Comparison of ENCODE assay signal across 9 mouse cellular contexts in the genomic region with DNA sequence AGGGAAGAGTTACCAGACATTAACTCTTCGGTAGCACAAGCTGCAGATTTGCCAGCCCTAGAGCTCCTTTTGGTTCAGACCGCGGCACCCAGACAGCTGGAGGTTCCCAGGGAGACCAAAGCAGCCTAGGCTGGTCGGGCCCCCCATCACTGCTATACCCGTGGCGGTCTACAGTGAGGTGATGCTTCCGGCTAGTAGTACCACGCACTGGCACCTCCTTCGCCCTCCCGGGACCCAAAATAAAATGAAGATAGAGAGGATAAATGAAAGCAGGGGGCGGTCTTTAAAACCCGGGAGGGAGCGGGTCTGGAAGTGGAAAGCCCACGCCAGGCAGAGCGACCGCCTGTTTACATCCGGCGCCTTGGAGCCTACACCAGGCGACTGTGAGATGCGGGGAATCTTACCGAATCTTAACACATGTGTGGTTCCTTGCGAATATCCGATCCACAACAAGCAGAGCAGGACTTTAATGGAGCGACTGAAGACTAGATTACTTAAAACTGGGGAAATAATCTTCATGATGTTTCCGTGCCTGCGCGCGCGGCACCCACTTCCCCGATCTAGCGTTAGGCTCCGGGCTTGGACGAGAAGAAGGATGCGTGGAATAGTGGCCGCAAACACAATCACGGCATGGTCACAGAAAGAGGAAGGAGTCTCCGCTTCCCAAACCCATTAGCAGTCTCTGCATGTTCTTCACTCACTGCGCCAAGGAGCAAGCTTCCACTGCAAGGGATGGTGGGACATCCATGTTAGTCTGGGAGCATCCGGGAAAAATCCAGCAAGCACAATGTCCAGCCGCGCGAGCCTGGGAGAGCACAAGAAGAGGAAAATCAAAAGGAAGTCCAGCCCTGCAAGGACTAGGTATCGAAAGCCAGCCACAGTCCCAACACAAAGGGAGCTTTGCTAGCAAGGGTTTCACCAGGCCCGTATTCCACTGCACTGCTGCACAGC. TPM values are rescaled to one million over a fixed set of nuclear protein-coding genes. Genes with fewer than 3 reads are reported as not detected.
A peak's percentile ranks its signal among the peaks of the same experiment; 100 is the strongest.
DNase-seq lines count a peak whose midpoint lies in the region; ATAC-seq and TF ChIP-seq lines count a peak whose summit lies in the region.
"Had no signal": no experiment of that assay in that cellular context is flagged by ENCODE, and none has a peak within 500 bp of the region (broad histone marks: within the 10 kb centered on the region; RNA-seq: fewer than 3 reads in every experiment).

No protein-coding gene starts in this region.

- no peaks in the 10 kb centered on the region for H3K36me3 ChIP-seq in heart, embryonic 11.5 days (ENCODE audit: control insufficient read depth, insufficient read depth, low read length)
- no peaks in the 10 kb centered on the region for H3K36me3 ChIP-seq in midbrain, embryonic 16.5 days (ENCODE audit: control insufficient read depth, insufficient read depth, low read length)

- DNase-seq in layer of hippocampus, adult 11-12 months (ENCODE audit: low spot score): peak; percentile 46
- DNase-seq in layer of hippocampus, adult 9-10 months (ENCODE audit: low spot score): no peak
- DNase-seq in cerebellum, postnatal 4 days (ENCODE audit: low spot score in 2 of 2): peak; percentile 38 to 44
- peak; percentile 46 to 64 for DNase-seq in left cerebral cortex, adult 2 months (ENCODE audit: extremely low spot score in 1 of 2, low spot score in 2 of 2)
- no peak for DNase-seq in T-cell, adult 2 months (ENCODE audit: low spot score)
- DNase-seq in thymus, postnatal 0 days (ENCODE audit: low spot score): no peak

- H3K4me3 ChIP-seq in heart, embryonic 11.5 days (ENCODE audit: low read depth, low read length): peak overlapping the region; percentile 52
- H3K4me3 ChIP-seq in left cerebral cortex, adult 2 months: peak overlapping the region; percentile 67
- H3K4me3 ChIP-seq in midbrain, embryonic 16.5 days (ENCODE audit: low read depth, low read length): peak overlapping the region; percentile 56

- 1% methylated on average over 44 of the region's 44 CpGs for WGBS in heart, embryonic 11.5 days (ENCODE audit: insufficient replicate concordance)
- WGBS in midbrain, embryonic 16.5 days: under 1% methylated on average over 44 of the region's 44 CpGs

- no peak for TF ChIP-seq CTCF in left cerebral cortex, adult 2 months (IDR thresholded peaks at IDR 0.05)

- intact Hi-C loops in left cerebral cortex, adult 2 months (cut with DNase I): loop anchor here (10.0 kb wide), 2 partner anchors 528 to 1928 kb away; no protein-coding TSS in a partner anchor

- H3K27ac ChIP-seq in heart, embryonic 11.5 days (ENCODE audit: low read depth, low read length): no peak overlapping the region
- H3K27ac ChIP-seq in left cerebral cortex, adult 2 months: peak overlapping the region; percentile 83
- peak overlapping the region; percentile 91 for H3K27ac ChIP-seq in midbrain, embryonic 16.5 days (ENCODE audit: low read length)

- peak overlapping the region; percentile 83 for H3K4me2 ChIP-seq in heart, embryonic 11.5 days
- H3K4me2 ChIP-seq in midbrain, embryonic 16.5 days (ENCODE audit: low read length): peak overlapping the region; percentile 84

- ATAC-seq in heart, embryonic 11.5 days (replicated peaks; ENCODE audit: insufficient number of reproducible peaks, low FRiP score, low TSS enrichment): no peak
- peak; percentile 81 for ATAC-seq in midbrain, embryonic 16.5 days
- ATAC-seq: Patski had no signal

- no peaks in the 10 kb centered on the region for H3K9me3 ChIP-seq in heart, embryonic 11.5 days (replicated peaks; ENCODE audit: control insufficient read depth, low read length)
- H3K9me3 ChIP-seq in midbrain, embryonic 16.5 days (replicated peaks; ENCODE audit: control insufficient read depth, low read length, poor library complexity, severe bottlenecking): no peaks in the 10 kb centered on the region

- peaks cover 6% of the 10 kb centered on the region for H3K27me3 ChIP-seq in heart, embryonic 11.5 days (ENCODE audit: control insufficient read depth, insufficient read depth, low read length)
- H3K27me3 ChIP-seq in midbrain, embryonic 16.5 days (ENCODE audit: control insufficient read depth, insufficient read depth, low read depth, low read length): no peaks in the 10 kb centered on the region

- peak overlapping the region; percentile 36; the same call in 1 of the 2 replicates for H3K9ac ChIP-seq in heart, embryonic 11.5 days (ENCODE audit: low read depth, low read length)
- peak overlapping the region; percentile 77 for H3K9ac ChIP-seq in midbrain, embryonic 16.5 days (ENCODE audit: low read depth, low read length)

- no peaks in the 10 kb centered on the region for H3K4me1 ChIP-seq in heart, embryonic 11.5 days (ENCODE audit: control insufficient read depth, insufficient read depth, low read length)
- H3K4me1 ChIP-seq in midbrain, embryonic 16.5 days (ENCODE audit: control insufficient read depth, insufficient read depth, low read length): peaks cover 27% of the 10 kb centered on the region

RNA-seq across cellular contexts. Expression of gene Grik2, which starts 5.5 kb away (rescaled TPM):
- polyA plus RNA-seq in heart, embryonic 11.5 days (2014; fragmentation: Nextera tagmentation; extraction: Ambion mirVana): 0.74 and 1.3 TPM in 2 replicates
- total RNA-seq in left cerebral cortex, adult 2 months (2021): 10 to 100 TPM; 70.8 to 73.1 TPM
- 35.4 and 37.9 TPM in 2 replicates for polyA plus RNA-seq in midbrain, embryonic 16.5 days (2015; fragmentation: Nextera tagmentation; extraction: Ambion mirVana)
- not detected in 2 replicates for polyA plus RNA-seq in thymus, postnatal 0 days (2015; fragmentation: Nextera tagmentation; extraction: Ambion mirVana)

Comparison
In these comparisons a context has a peak if more than half of its experiments do, and no peak if none do; other contexts are left out.
1. DNase-seq: peak in layer of hippocampus, adult 11-12 months (single experiment), cerebellum, postnatal 4 days (2 of 2) and left cerebral cortex, adult 2 months (2 of 2); none in layer of hippocampus, adult 9-10 months (single experiment), T-cell, adult 2 months (single experiment) and thymus, postnatal 0 days (single experiment).
2. RNA of gene Grik2, which starts 5.5 kb away (polyA plus RNA-seq): 35.4 to 37.9 TPM in midbrain, embryonic 16.5 days; 0.74 to 1.3 TPM in heart, embryonic 11.5 days and not detected in thymus, postnatal 0 days; every median in the first group is over 10 times any median in the second.
3. Peak in every context shown above with its lines, with median percentiles within 50 percentile points of each other: H3K4me3 ChIP-seq.